Mouse (Mus musculus): Measurements from ENCODE around the gene Tpm4.

GRCm38 (mm10) chr8:72146056-72146455 lies 11.3 kb downstream of the Tpm4 start:
- TF ChIP-seq CTCF (IDR thresholded peaks at IDR 0.05; ENCODE audit: low read depth) = no peak
- no peak for TF ChIP-seq EP300 (IDR thresholded peaks at IDR 0.05; ENCODE audit: low read depth)
